Mouse (Mus musculus) embryo, embryonic 10.5 days (tissue): ENCODE results near the gene Cmc2.
A peak's percentile ranks its signal among the peaks of the same experiment; 100 is the strongest.

Experiments used
- DNase-seq: peaks from one replicate; pipeline ENCODE4 v3.0.0-alpha.2; 2015; ENCODE audit warnings: low spot score

Cmc2 gene

DNA sequence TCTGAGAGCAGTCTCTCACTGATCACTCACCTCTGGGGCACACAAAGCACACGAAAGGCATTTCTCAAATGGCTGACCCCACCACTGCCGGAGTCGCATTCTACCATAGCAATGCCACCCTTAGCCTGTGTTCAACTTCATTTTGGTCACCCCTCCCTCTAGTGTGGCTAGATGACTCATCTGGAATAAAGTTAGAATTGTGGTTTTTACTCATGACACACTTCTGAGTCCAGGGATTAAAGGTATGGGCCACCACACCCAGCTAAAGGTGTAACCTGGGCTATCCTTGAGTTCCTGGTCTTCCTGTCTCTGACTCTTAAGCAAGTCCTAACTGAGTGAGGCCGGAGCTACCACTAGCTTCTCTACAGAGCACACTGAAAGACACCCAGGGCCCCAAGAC is 15.4 kb downstream of the Cmc2 start:
- no peak for DNase-seq

DNA sequence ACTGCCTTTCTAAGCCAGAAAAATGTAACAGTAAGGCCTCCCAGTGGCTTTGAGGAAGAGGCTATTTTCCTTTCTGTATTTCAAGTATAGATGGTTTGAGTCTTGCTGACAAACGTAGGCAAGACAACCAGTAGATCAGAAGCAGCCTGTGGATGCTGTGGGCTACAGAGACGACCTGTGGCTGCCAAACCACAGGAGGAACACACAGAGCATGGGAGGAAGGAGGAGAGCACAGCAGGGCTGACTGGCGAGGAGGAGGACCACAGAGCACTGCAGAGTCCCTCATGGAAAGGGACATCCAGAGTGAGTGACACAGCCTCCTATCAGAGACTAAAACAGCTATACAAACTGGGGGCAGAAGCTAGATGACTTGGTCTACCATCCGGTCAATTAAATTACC is 16.0 kb downstream of the Cmc2 start:
- no peak for DNase-seq

DNA sequence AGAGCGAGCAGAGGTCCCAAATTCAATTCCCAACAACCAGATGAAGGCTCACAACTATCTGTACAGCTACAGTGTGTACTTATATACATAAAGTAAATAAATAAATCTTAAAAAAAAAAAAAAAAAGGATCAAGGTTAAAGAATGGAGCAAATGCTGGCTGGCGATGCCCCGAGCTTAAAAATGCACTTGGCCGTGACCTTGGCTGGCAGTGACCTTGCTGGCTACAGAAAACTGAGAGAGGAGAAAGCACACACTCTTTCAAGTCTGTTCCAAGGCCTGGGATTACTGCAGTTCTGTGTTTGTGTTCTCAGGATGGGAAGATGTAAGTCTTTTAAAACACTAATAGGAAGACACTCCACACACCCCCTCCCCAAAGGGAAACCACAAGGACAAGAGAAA is 16.5 kb downstream of the Cmc2 start:
- DNase-seq: no peak

DNA sequence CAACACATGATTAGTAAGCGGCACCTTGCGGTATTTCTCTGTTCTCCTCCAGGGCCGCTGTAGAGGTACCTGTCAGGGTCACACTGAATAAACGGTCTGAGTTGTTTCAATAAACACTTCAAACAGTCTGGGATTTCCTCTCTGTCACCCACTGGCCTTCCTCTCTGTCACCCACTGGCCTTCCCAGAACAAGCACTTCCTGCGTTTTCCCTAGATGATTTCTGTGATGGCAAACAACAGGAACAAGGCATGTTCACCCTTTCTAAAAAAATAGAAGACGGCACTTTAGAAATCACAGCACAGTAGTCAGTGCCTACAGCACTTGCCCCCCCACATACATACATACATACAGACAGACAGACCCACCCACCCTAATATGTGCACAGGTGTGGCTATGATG is 25.7 kb downstream of the Cmc2 start:
- no peak for DNase-seq

DNA sequence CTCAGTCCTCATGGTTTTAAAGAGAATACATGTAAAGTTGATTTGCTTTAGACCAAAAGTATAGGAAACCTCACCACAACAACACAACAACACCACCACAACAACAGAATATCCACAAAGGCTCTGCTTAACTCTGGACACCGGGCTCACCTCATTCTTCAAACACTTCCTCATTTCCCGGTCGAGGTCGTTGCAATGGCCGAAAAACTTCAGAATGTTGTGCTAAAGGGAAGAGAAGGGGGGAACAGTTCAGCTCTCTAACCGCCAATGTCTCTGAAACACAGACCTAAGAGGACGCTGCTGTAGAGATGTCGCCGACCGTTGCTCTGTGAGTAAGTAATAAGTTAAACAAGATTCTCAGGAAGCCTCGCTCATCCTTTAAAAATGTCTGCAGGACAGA is 27.3 kb downstream of the Cmc2 start:
- no peak for DNase-seq

DNA sequence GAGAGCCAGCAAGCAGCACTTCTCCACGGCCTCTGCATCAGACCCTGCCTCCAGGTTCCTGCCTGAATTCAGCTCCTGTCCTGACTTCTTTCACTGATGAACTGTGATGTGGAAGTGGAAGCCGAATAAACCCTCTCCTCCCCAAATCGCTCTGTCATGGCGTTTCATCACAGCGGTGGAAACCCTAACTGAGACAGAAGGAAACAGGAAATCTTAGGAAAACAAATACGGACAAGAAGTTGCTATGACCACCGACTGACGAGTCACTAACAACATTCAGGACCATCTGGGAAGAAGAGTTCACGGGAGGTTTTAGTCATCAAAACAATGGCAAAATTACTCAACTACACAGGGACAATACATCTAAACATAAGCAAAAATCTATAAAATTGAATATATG is 28.6 kb downstream of the Cmc2 start:
- no peak for DNase-seq

DNA sequence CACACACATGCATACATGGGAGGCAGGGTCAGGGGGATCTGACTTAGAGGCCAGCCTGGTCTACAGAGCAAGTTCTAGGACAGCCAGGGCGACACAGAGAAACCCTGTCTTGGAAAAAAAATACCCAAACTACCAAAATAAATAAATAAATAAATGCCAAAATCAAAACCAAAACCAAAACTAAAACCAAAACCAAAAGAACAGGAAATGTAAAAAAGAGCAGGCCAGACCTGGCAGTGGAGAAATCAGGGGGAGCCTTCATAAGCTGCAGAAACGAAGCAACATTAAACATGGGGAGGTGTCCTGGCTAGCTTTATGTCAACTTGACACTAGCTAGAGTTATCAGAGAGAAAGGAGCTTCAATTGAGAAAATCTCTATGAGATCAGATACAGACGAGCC is 29.1 kb downstream of the Cmc2 start:
- no peak for DNase-seq

DNA sequence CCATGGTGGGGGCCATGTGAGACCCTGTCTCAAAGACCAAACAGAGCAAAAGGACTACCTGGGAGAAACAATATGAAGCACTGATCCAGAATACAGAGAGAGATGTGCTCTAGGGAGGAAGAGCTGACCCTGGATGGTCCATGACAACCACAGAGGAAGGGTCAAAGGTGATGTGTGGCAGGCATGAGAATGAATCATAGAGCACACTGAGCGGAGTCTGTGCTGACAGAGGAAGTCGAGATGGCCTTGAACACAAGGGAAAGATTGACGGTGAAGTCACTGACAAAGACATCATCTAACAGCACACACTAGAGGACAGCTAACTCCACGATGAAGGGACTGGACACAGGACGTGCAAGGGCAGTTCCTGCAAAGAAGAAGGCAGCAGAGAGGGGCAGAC is 29.8 kb downstream of the Cmc2 start:
- DNase-seq: no peak

DNA sequence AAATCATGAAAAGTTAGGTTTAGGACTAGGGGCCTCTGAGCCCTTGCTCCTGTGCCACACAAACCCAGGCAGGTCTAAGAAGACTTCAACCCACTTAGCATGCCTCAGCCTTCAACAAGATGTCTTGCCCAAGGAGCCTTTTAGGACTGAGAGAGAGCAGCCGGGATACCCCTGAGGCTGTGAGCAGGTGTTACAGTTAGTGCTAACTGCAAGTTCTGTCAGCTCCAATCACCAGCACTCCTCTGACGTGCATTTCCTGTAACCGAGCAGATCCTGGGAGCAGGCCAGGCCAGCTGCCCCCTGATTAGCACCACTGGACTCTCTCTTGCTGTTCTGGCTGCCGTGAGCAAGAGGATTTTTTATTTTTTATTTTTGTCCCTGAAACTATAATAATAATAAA is 33.4 kb downstream of the Cmc2 start:
- no peak for DNase-seq

DNA sequence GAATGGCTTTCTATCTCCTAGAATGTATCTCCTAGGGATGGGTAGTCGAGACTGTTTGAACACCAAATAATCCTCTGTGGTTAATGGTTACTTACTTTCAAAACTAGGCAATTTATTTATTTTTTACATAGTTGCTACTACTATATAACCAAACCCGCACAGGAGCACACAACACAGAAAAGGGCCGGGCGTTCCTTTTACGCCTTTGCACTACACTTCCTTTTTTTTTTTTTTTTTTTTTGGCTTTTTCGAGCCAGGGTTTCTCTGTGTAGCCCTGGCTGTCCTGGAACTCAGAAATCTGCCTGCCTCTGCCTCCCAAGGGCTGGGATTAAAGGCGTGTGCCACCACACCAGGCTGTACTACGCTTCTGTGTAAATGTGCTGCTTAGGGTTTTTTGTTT is 39.9 kb downstream of the Cmc2 start:
- DNase-seq: no peak

DNA sequence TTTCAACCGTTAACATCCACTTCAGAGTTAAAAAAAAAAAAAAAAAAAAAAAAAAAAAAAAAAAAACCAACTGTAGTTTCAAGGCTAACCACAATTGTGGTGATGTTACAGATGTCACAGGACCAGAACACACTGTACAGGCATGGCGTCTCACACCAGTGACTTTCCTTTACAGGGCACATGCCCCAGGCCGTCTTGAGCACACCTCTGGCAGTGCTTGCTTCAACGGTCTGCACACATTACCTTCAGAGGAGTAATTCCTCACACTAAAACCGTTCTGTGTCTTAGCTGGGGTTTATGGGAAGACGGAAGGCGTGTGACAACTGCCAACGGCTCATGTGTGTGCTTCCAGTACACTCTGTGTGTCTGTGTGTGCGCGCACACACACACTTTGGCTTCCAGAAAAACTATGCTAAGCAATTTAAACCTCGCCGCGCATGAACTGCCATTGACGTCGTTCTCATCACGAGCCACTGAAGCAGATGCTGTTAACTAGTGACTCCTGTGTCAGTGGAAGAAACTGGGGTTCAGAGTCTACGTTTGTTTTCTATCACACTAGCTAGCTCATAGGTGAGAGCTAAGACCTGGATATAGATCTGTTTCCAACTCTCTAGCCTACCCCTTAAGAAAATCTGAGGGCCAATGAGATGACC is 45.3 kb downstream of the Cmc2 start:
- DNase-seq: no peak

DNA sequence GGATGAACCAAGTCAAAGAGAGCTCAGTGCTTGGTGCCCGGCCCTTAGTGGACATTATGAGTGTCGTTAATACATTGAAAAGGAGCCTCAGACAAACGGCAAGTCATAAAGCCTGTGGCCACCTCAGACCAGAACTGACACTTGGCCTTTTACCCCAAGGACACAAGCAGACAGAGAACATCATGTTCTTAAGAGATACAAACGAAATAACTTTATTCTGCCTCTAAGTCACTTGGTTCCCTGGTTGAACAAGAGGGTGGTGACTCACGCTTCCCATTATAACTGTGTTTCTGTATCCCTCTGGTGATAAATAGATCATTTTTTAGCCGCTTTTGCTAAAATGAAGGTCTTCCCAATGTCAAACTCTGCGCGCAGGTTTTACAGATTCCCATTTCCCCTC is 47.3 kb downstream of the Cmc2 start:
- no peak for DNase-seq

DNA sequence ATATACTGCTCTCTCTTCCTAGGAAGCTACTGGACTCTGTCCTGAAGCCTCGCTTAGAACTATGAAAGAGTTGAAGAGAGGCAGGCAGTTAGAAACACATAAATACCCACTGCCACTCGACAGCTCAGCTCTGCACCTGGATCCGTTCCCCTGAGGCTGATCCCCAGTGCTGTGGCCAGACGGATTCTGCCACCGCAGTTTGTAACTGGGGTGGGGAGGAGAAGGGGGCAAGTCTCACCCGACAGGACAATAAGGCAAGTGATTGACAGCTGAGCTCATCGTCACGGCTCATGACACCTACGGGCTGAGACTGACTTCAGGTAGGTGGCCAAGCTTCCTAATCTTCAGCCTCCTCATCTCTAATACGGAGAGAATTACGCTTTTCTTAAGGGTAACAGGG is 47.7 kb downstream of the Cmc2 start:
- no peak for DNase-seq

DNA sequence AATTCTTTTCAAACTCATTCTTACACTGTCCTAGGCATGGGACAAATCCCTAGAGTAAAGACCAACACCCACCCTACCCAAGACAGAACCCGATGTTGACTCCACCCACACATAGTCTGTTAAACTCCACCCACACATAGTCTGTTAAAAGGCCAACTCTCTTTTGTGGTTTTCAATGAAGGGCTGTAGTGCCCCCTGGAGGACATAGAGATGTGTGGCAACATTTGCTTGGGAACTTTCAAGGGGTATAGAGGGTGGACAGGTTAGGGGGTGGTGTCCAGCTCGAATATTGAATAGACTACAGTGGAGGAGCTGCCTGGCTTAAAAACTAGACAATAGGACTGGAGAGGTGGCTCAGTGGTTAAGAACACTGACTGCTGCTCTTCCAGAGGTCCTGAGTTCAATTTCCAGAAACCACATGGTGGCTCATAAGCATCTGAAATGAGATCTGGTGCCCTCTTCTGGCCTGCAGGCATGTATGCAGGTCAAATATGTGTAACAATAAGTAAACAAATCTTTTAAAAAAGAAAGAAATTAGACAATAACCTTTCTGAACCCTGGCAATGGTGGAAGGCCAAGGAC is 48.4 kb downstream of the Cmc2 start:
- DNase-seq: peak; percentile 51

DNA sequence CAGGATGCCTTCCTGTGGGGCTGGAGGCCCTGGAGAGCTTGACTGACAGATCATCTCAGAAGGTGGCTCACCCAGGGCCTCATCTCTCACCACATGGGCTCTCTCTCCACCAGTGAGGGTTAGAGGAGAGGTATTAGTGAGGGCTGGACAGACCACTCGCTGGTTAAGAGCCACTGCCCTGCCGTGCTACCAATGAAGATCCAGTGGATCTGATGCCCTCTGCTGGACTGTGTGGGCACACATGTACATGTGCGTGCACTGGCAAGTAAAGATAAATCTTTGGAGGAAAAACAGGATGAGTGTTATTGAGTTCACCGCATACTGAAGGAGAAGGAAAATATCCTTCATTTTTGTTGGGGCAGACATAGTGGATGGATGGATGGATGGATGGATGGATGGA is 52.6 kb downstream of the Cmc2 start:
- DNase-seq: peak; percentile 68

DNA sequence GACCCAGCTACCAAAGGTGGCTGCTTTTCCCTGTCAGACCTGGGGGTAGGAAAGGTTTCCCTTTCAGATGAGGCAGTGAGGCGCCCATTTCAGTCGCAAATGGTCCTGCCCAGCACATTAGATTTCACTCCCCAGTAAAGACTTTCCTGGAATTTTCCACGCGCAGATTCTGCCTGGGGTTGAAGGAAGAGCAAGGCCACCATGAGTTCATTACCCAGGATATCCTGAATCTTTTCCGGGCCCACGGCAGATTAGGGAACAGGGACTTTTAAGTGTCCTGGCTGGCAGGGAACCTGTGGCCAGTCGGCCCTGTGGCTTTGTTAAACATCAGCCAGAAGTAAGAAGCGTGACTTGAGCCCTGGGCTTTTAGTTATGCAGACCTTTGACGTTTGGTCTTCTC is 53.9 kb downstream of the Cmc2 start:
- DNase-seq: no peak

DNA sequence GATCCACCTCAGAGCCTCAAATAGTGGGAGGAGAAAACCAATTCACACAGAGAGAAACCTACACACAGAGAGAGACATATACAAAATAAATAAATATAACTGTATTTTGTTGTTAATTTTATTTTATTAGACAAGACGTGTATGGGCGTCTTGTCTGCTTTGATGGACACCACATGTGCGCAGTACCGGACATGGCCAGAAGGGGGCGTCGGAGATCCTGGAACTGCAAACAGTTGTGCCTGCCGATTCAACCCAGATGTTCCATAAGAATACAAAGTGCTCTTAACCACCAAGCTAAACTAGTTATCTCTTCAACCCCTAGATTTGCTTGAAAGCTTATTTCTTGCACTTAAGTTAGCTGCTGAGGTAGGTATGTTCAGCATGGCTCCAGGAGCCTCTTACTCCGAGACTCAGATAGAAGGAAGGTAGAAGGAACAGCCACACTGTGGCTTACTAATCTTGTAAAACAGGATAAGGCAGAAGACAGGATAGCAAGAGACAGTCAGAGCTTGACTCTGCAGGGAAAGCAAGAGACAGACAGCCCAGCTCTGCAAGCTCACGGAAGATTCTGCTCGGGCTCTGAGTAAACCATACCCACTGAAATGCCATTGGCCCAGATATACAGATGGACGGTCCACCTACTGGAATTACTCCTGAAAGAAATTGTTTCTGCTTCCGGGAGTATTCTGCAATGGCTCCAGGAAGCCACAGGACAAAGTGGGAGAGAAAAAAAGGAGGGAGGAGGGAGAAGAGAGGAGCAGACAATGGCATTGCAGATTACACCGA is 54.9 kb downstream of the Cmc2 start:
- DNase-seq: peak; percentile 40

DNA sequence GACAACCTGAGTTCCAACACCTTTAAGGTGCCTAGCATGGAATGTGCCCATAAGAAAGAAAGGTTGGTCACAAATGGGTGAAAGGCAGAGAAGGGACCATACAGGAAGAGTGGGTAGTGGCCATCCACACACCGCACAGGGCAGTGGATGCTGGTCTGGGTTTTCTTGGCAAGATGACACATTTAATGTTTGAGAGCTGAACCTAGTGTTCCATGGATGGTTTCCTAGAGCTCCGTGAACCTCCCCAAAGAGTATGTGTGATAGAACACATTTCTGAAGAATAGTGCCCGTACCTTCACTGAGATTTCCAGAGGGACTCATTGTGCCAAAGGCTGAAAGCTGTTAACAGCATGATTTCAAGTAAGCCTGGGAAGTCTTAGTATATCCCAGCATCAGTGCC is 56.7 kb downstream of the Cmc2 start:
- no peak for DNase-seq

DNA sequence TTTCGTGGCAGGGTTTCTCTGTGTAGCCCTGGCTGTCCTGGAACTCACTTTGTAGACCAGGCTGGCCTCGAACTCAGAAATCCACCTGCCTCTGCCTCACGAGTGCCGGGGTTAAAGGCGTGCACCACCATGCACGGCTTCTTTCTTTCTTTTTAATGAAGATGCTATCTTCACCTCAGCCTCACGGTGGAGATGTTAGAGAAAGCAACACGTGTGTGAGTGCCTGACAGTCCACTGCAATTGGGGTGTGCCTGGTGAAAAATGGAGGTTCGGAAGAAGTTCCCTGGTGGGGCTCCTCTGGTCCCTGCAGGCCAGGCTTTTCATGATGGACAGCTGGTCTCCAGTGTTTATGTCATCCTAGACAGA is 57.2 kb downstream of the Cmc2 start:
- DNase-seq: no peak

DNA sequence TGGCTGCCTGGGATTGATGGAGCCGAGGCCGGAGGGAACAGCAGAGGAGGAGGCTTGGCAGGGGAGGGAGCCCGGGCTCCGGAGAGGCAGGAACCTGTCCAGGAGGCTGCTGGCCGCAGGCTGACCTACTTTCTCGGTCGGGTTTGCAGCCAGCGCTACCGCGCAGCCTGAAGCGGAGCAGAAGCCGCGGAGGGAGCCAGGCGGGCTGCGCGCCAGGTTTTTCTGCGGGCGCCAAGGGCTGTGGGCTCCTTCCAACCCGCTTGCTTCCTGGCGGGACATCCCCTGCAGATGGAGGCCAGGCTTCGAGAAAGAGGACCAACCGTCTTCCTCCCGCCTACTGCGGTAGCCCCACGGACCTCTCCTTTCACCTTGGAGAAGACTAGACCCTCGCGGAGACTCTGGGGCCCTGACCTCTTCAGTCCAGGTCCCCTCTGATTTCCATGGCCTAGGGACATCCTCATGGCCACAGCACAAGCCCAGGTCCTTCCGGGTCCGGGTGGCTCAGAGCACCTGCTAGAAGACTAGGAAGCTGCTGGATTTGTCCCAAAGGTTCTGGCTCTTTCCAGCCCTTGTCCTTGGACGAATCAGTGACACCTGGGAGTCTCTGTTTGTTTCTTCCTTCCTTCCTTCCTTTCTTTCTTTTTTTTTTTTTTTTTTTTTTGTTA is 57.8 kb downstream of the Cmc2 start:
- DNase-seq: peak; percentile 55

DNA sequence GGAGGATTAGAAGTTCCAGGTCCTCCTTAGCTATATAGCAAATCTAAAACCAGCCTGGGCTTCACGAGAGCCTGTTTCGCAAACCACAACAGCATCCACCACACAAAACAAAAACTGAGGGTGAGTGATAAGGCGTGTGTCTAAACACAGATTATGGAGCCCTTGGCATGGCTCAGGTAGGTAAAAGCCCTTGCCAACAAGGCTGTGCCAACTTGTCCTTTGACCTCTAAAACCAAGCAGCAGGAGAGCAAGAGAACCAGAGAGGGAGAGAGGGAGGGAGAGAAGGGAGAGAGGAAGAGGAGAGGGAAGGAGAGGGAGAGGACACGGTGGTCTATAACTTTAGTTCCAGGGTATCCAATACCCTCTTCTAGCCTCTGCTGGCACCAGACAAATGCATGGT is 59.1 kb downstream of the Cmc2 start:
- no peak for DNase-seq

DNA sequence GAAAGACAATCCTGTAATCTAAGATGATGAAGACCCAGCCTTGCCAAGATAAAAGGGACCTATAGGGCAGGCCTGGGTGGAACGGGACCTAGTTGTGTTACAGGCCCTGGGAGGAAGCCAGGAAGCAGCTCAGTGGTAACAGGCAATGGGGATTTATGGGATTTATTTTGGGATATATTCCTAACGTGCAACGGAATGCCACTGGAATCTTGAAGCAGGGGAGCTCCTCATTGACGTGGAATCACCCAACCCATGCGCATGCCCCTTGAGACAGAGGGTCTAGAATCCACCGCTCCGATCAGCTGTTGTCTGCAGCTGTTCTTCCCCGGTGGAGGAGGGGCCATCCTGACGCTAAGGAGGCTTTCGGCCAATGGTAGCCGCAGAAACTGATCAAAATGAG is 69.2 kb downstream of the Cmc2 start:
- no peak for DNase-seq

DNA sequence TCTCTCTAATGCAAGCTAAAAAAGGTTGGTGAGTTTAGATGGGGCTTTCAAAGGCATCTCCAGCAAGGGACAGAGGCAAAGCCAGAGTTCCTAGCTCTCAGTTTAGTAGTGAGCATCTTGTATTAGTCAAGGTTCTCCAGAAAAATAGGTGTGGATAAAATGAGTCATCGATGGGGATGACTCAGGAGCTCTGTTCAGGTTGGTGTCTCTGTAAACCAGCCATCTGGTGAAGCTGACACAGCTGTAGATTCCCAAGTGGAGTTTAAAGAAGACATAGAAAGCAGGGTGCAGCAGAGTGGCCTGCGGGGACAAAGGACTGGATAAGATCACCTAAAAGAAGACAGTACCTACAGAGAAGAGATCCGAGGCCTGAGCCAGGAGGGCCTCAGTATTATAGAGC is 73.2 kb downstream of the Cmc2 start:
- no peak for DNase-seq
